Mouse (Mus musculus) embryonic fibroblast, embryonic 13.5 days (primary cell): ENCODE results near the gene Gid8. TPM values are rescaled to one million over a fixed set of nuclear protein-coding genes. Genes with fewer than 3 reads are reported as not detected.
A peak's percentile ranks its signal among the peaks of the same experiment; 100 is the strongest.

ENCODE experiments used
- H3K27ac ChIP-seq: 2 replicates; pipeline ENCODE4 v1.5.1; 2012; ENCODE audit warnings: low read length, control low read depth, inconsistent platforms; ENCODE audit not compliant: insufficient read depth
- H3K4me1 ChIP-seq: 2 replicates; pipeline ENCODE4 v1.6.1; 2011; ENCODE audit warnings: low read length; ENCODE audit not compliant: control insufficient read depth, insufficient read depth
- H3K4me3 ChIP-seq: 2 replicates; pipeline ENCODE4 v1.5.1; 2011; ENCODE audit warnings: mild to moderate bottlenecking, control low read depth, low read length; ENCODE audit not compliant: insufficient read depth
- CTCF ChIP-seq: IDR thresholded peaks from 2 replicates; pipeline ENCODE4 v1.5.1; 2011; ENCODE audit warnings: mild to moderate bottlenecking, control low read depth, low read length, moderate library complexity, borderline replicate concordance; ENCODE audit not compliant: insufficient read depth
- POLR2A ChIP-seq: IDR thresholded peaks from 2 replicates; pipeline ENCODE4 v1.6.1; 2011; ENCODE audit warnings: low read depth, mild to moderate bottlenecking, control low read depth, low read length, moderate library complexity
- polyA plus RNA-seq: library from polyadenylated mRNA; stranded (reverse); fragments of >200 nt; gene quantifications from 2 replicates; pipeline ENCODE4 v1.2.4, GENCODE M21; 2011; ENCODE audit warnings: low read depth; ENCODE audit not compliant: missing spikeins, insufficient read length

The Gid8 gene
- 58.0 and 71.8 TPM in 2 replicates for polyA plus RNA-seq

GRCm38 (mm10) chr2:180709923-180710272, at the start of gene Gid8, which contains the start of gene Dido1:
TSS of gene Gid8 (plus strand) at chr2:180710117.
TSS of gene Dido1 (minus strand) at chr2:180709999.
- peak within 1 kb of the TSS; percentile 93 for H3K4me3 ChIP-seq
- H3K27ac ChIP-seq, result peak within 1 kb of the TSS; percentile 63
- 0 out of 2 replicates have a peak, but pooled peaks cover 4% of the 10 kb centered on the region for H3K4me1 ChIP-seq
- TF ChIP-seq POLR2A (peak; percentile 70), CTCF (no peak)

DNA sequence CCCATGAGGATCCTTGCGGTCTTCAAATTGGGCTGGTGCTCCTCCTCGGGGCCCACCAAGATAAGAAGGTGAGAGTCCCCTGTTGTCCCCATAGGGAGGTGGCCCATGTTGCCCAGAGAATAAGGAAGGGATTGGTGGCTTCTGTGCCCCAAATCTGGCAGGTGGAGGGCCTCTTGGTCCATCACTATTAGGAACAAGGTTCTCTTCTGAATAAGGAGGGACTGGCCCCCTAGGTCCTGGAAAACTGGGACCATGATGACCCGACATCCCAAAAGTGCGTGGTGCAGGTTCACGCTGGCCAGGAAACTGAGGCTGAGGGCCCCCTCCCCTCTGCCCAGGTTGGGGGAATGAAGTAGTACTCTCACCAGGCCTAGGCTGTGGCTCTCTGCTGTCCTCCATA, 49.4 kb upstream of the Gid8 start:
- TF ChIP-seq POLR2A, result no peak
- TF ChIP-seq CTCF, result no peak
- Histone ChIP-seq H3K4me1 (no peaks in the 10 kb centered on the region), H3K27ac (no peak overlapping the region), H3K4me3 (no peak overlapping the region)

DNA sequence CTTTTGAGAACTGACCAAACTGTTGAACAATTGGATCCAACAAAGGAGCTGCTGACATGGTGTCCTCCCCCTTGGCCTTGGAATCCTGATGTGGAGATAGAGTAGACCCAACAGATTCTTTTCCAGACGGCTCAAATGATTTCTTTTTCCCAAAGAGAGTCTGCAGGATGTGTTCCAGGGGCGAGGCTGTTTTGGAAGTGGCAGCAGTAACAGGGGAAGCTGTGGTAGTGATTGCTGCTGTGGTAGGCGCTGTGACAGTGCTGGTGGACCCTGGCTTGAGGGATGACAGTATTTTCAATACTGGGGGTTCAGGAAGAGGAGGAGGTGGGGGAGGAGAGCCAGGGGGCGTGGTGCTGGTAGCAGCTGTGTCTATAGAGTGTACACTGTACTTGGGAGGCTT, 47.9 kb upstream of the Gid8 start:
- Histone ChIP-seq H3K4me1 (no peaks in the 10 kb centered on the region), H3K27ac (no peak overlapping the region), H3K4me3 (no peak overlapping the region)
- no peak for TF ChIP-seq CTCF
- TF ChIP-seq POLR2A, result no peak

- no peaks in the 10 kb centered on the region for H3K4me1 ChIP-seq
- TF ChIP-seq CTCF (no peak), POLR2A (no peak)
- no peak overlapping the region for H3K27ac ChIP-seq
- H3K4me3 ChIP-seq, result no peak overlapping the region
Observed at GRCm38 (mm10) chr2:180676706-180677105, 33.2 kb upstream of the Gid8 start.

- no peak overlapping the region for H3K27ac ChIP-seq
- H3K4me1 ChIP-seq, result no peaks in the 10 kb centered on the region
- TF ChIP-seq POLR2A (no peak), CTCF (0 out of 2 replicates have a peak, but pooled peaks have one; percentile 0)
- H3K4me3 ChIP-seq, result no peak overlapping the region
Observed at GRCm38 (mm10) chr2:180678609-180679140, 31.2 kb upstream of the Gid8 start.

DNA sequence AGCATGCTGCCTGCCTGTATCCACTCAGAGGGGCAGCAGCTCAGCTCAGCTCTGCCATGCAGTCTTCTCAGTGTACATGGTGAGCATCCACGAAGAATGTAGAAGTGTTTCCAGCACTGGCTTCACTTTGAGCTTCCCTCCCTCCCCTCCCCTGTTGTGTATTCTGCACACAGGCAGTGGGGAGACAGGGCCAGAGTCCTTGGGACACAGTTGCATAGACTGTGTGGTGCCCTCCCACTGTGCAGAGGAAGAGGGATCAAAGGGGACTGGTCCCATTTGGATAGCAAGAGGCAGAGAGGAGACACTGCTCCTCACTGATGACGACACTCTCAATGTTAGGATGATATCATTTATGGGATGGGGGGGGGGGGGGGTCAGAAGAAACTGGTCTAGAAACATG, 28.7 kb upstream of the Gid8 start:
- Histone ChIP-seq H3K27ac (no peak overlapping the region), H3K4me3 (no peak overlapping the region), H3K4me1 (no peaks in the 10 kb centered on the region)
- no peak for TF ChIP-seq POLR2A
- TF ChIP-seq CTCF, result no peak

DNA sequence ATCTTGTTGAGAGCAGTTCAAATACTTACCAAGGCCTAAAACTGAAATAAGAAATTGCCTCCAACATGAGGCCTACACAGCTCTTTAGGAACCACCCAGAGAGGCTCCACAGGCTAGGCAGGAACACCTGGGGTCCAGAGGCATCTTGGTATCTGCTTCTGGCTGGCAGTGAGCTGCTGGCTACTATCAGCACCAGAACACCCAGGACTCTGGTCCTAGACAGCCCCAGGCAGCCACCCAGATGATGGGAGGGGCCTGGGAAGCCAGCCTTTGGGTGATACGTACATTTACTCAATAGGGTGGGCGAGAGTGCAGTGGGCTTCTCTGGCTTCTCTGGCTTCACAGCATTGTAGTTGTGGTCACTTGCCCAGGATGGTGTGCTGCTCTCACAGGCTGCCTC, 26.4 kb upstream of the Gid8 start:
- H3K27ac ChIP-seq, result no peak overlapping the region
- no peak overlapping the region for H3K4me3 ChIP-seq
- H3K4me1 ChIP-seq, result no peaks in the 10 kb centered on the region
- TF ChIP-seq CTCF (no peak), POLR2A (no peak)

GRCm38 (mm10) chr2:180684031-180684430, 25.9 kb upstream of the Gid8 start:
- Histone ChIP-seq H3K4me1 (no peaks in the 10 kb centered on the region), H3K27ac (no peak overlapping the region), H3K4me3 (no peak overlapping the region)
- no peak for TF ChIP-seq POLR2A
- TF ChIP-seq CTCF, result no peak

DNA sequence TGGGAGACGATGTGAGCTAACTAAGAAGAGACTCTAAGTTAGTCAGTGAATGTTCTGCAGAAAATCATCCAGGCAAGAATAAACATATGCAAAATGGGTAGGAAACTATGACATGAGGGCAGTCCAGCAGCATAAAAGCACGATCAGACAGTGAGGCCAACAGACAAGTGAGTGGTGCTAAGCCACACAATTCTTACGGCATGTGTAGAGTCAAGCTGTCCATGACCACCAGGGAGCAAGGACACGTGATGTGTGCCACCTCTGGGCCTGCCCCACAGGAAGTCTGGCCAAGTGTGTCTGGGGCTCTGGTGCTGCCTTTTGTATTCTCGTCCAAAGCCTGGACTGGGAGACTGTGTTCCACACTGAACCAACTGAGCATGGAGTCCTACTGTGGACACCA, 20.1 kb upstream of the Gid8 start:
- TF ChIP-seq POLR2A (no peak), CTCF (no peak)
- Histone ChIP-seq H3K4me3 (no peak overlapping the region), H3K27ac (no peak overlapping the region), H3K4me1 (no peaks in the 10 kb centered on the region)

- no peak overlapping the region; the same call in 1 of the 2 replicates for H3K27ac ChIP-seq
- no peak overlapping the region for H3K4me3 ChIP-seq
- TF ChIP-seq CTCF (no peak), POLR2A (no peak)
- H3K4me1 ChIP-seq, result peaks cover 5% of the 10 kb centered on the region
Observed at GRCm38 (mm10) chr2:180692630-180693029, 17.3 kb upstream of the Gid8 start.

DNA sequence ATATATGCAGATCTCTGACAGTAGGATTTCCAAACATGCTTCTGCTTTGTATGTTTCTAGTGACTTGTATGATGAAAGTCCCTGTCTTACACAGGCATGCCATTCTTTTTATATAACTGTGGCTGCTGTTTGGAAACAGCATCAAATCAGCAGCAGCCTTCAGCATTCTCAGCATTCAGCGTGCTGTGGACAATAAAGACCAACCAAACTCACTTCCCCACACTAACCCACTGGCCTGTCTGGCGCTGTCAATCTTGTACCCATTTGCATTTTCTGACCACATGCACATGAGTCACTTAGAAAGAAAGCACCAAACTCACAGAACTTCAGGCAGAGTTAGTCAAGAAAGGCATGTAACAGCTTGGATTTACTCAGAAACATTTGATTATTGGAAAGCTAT, 14.7 kb upstream of the Gid8 start:
- TF ChIP-seq POLR2A (no peak), CTCF (no peak)
- Histone ChIP-seq H3K4me3 (no peak overlapping the region), H3K27ac (no peak overlapping the region), H3K4me1 (peaks cover 5% of the 10 kb centered on the region)
